Mouse (Mus musculus): ENCODE results near the gene Gm9507.
A peak's percentile ranks its signal among the peaks of the same experiment; 100 is the strongest.
"Not testable (repeated sequence)": the region's sequence is repeated elsewhere in the genome, so short reads cannot be mapped to it uniquely, and the experiment has no call there.

Gm9507 gene

DNA sequence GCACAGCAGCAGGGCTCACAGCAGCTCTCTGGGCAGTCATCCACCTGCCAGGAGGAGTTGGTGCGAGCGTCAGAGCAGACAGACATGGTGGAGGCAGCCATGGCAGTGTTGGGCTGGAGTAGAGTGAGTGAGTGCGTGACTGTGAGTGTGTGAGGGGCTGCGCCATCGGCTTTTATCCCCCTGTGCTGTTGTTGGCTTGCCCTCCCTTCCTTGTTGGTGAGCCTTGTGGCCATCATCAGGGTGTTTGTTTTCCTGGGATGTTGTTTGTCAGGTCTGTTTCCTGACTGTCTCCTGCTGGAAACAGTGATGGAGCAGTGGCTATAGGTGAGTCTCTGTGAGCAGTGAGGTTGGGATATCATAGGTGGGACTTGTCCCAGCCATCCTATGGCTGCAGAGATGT is at the start of gene Gm9507:
Gm9507 (minus strand) TSS at position 101 of the 400 bp plus-strand sequence.
- DNase-seq (ENCODE audit: low spot score in 2 of 2): no peak

DNA sequence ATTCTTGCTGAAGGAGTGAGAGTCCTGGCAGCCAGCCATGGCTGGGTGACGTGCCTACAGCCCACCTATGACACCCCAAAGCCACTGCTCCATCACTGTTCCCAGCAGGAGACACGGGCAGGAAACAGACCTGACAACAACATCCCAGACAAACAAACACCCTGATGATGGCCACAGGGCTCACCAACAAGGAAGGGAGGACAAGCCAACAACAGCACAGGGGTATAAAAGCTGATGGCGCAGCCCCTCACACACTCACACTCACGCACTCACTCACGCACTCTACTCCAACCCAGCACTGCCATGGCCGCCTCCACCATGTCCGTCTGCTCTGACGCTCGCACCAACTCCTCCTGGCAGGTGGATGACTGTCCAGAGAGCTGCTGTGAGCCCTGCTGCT is 40.9 kb upstream of the Gm9507 start, which contains the start of gene Gm10318:
Gm10318 (plus strand) TSS at position 301 of the 400 bp plus-strand sequence.
- no peak for DNase-seq (ENCODE audit: low spot score in 2 of 2)

DNA sequence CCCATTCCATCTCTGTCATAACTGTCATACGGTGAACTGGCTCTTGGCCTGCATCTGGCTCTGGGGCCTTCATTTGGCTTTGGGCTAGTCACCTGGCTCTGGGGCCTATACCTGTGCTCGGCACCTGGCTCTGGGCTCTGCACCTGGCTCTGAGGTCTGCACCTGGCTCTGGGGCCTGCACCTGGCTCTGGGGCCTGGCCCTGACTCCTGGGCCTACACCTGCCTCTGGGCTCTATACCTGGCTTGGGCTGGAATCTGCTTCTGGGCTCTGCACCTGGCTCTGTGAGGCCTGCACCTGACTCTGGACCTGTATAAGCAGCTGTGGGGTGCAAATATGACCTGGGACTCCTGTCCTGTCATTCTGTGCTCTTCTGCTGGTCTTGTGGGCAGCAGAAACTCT is 35.9 kb upstream of the Gm9507 start:
- DNase-seq (ENCODE audit: low spot score in 2 of 2): no peak

DNA sequence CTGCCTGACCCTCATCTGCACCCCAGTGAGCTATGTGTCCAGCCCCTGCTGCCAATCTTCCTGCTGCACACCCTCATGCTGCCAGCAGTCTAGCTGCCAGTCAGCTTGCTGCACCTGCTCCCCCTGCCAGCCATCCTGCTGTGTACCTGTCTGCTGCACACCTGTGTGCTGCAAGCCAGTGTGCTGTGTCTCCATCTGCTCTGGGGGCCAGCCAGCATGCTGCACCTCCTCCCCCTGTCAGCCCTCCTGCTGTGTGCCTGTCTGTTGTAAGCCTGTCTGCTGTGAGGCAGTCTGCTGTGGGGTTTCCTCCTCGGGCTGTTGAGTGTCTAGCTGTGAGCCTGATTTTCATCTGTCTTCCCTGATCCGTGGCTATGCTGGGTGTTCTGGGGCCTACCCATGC is 35.3 kb upstream of the Gm9507 start:
- no peak for DNase-seq (ENCODE audit: low spot score in 2 of 2)

GRCm38 (mm10) chr10:77846503-77846902 is 34.9 kb upstream of the Gm9507 start, which contains the start of gene Gm36176:
Gm36176 (plus strand) TSS chr10:77846803.
- no peak for DNase-seq (ENCODE audit: low spot score in 2 of 2)

DNA sequence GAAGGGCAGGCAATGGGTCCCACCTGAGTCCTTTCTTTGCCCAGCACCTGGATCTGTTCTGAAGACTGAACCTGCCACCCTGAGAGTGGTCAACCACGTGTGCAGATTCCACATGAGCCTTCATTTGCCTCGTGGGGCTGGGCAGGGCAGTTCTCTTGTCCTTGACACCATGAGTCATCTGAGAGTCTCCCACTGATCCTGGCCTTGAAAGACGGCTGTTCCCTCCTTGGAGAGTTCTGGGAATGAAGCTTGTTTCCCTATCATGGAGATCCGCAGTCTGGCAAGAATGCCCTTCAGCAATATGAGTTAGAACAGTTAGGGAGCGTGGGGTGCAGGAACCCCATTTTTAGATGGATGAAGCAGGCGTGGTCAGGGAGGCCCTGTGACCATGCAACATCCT is 27.4 kb upstream of the Gm9507 start:
- no peak for DNase-seq (ENCODE audit: low spot score in 2 of 2)

DNA sequence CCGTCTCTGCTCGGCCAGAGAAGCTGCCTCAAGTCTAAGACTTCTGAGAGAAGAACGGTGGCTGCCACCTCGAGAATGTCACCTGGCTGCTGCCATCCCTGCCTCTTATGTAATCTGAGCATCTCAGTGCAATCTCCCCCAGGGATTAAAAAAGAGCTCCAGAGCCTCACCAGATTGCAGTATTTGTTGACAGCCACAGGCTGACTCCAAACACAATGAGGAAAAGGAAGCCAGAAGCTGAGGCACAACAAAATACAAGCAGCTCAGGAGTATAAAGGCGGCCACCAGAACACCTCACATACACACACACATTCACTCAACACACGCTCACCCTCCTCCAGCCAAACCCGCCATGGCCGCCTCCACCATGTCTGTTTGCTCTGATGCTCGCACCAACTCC is 24.0 kb upstream of the Gm9507 start, which contains the start of gene Krtap10-10:
Krtap10-10 (plus strand) TSS at position 301 of the 400 bp plus-strand sequence.
- no peak for DNase-seq (ENCODE audit: low spot score in 2 of 2)

DNA sequence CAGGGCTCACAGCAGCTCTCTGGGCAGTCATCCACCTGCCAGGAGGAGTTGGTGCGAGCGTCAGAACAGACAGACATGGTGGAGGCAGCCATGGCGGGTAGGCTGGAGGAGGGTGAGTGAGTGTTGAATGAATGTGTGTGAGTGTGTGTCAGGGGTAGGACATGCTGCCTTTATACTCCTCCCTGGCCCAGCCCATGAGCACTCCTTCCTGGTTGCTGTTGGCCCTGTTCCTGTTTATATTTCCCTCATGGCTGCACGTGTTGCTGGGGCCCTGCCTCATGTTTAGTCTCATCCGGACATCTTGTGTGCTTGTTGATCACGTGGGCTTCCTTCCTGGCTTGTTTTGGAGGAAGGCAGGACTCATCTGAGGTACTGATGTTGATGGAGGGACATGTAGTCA is 15.3 kb upstream of the Gm9507 start, which contains the start of gene Krtap10-4:
Krtap10-4 (minus strand) TSS at position 145 of the 400 bp plus-strand sequence.
- no peak for DNase-seq (ENCODE audit: low spot score in 2 of 2)

DNA sequence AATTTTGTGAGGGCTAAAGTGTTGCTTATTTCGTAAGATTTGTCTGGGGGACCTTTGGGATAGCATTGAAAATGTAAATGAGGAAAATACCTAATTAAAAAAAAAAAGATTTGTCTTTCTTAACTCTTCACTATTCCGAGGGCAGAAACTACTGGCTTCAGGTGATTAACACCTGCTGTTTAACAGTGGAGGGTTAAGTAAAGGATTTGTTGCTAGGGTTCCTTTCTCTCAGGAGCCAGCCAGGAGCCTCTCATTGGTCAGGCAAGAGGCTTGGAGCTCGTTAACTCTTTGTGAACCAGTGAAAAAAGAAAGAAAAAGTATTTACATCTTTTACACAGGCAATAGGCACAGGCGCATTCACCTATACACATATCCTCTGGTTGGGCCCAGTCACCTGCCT is 7.6 kb upstream of the Gm9507 start:
- no peak for DNase-seq (ENCODE audit: low spot score in 2 of 2)

GRCm38 (mm10) chr10:77818523-77818922 is 6.9 kb upstream of the Gm9507 start:
- DNase-seq (ENCODE audit: low spot score in 2 of 2): no peak

DNA sequence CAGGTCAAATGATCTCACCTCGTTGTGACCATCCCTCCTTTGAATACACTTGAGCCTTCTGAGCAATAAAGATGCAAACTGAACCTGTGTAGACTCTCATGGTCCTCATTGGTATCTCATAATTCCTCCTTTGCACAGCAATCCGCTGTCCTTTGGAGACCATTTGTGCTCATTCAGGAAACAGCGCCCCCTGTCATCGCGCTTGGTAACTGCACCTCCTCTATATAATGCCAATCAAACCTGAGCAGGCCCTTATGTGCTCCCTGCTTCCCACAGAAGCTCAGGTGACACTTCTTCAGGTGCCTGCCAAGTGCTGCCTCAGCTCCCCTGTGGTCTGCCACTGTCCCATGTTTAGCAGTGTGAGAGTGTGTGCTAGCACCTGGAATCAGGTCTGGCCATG is 3.9 kb upstream of the Gm9507 start:
- peak in 1 of 2 experiments; percentile 9 for DNase-seq (ENCODE audit: low spot score in 2 of 2)

DNA sequence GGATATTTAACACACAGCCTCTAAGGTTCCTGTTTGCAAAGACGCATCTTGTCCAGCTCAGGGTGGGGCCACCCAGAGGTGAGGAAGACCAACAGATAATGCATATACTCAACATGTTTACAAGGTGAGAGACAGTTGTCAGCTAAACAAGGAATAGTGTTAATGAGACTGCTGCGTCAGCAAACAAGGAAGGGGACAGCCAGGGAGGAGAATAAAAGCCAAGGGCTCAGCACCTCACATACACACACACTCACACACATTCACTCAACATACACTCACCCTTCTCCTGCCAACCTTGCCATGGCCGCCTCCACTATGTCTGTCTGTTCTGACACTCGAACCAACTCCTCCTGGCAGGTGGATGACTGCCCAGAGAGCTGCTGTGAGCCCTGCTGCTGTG is 2.7 kb upstream of the Gm9507 start, which contains the start of gene Gm2696:
Gm2696 (plus strand) TSS at position 301 of the 400 bp plus-strand sequence.
- no peak for DNase-seq (ENCODE audit: low spot score in 2 of 2)

GRCm38 (mm10) chr10:77804095-77804494 is 7.5 kb downstream of the Gm9507 start:
- DNase-seq (ENCODE audit: low spot score in 2 of 2): no peak

DNA sequence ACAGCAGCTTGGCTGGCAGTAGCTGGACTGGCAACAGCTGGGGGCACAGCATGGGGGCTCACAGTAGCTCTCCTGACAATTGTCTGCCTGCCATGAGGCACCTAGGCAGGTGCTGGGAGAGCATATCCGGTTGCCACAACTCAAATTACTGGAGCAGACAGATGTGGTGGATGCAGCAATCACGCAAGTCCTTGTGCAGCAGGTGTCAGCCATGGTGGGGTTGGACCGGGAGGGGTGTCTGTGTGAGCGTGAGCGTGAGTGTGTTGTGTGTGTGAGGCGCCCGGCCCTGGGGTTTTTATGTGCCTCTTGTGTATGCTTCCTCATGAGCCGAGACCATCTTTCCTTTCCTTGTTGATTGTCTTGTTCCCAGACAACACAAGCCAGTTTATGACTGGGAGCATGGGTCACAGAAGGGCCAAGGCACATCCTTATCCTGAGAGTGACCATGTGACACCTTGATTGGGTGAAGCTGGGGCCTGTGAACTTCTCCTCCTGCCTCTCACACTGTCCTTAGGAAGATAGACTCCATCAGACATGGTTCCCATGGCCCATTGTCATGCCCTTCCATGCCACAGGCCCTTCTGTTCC is 12.6 kb downstream of the Gm9507 start, which contains the start of gene Gm19668:
Gm19668 (minus strand) TSS at position 213 of the 588 bp plus-strand sequence.
- no peak for DNase-seq (ENCODE audit: low spot score in 2 of 2)

DNA sequence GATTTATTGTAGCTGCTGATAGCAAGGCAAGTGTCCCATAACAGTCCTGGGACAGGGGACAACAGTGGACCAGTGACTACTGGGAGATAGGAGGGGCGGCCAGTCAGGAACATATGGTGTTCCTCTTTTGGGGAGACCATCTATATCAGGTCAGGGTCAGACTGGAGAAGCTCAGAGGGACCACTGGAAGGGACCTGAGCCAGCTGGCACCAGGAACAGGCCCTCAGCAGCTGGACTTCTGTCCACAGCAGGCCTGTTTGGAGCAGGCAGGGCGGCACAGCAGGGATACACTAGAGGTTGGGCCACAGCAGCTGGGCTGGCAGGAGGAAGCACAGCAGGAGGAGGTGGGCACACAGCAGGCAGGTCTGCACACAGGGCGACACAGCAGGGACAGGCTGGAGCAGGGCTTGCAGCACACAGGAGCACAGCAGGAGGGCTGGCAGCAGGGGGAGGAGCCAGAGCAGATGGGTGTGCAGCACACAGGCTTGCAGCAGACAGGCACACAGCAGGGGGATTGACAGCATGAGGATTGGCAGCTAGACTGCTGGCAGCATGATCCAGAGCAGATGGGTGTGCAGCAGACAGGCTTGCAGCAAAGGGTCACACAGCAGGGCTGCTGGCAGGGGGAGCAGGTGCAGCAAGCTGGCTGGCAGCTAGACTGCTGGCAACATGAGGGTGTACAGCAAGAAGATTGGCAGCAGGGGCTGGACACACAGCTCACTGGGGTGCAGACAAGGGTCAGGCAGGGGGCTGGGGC is 13.3 kb downstream of the Gm9507 start:
- DNase-seq (ENCODE audit: low spot score in 2 of 2): not testable (repeated sequence)

GRCm38 (mm10) chr10:77797677-77798076 is 14.0 kb downstream of the Gm9507 start:
- no peak for DNase-seq (ENCODE audit: low spot score in 2 of 2)

- no peak for DNase-seq (ENCODE audit: low spot score in 2 of 2)
These were observed 16.7 kb downstream of the Gm9507 start, which contains the start of gene Gm9639 for GRCm38 (mm10) chr10:77794976-77795375. Gm9639 (minus strand) TSS chr10:77795076.

GRCm38 (mm10) chr10:77788621-77789020 is 23.0 kb downstream of the Gm9507 start:
- DNase-seq (ENCODE audit: low spot score in 2 of 2): no peak

- not testable (repeated sequence) for DNase-seq (ENCODE audit: low spot score in 2 of 2)
These were observed 23.8 kb downstream of the Gm9507 start, which contains the start of gene Gm7137 for GRCm38 (mm10) chr10:77787876-77788275. Gm7137 (minus strand) TSS chr10:77788200.

- DNase-seq (ENCODE audit: low spot score in 2 of 2): not testable (repeated sequence)
These were observed 28.2 kb downstream of the Gm9507 start for GRCm38 (mm10) chr10:77783396-77783795.

DNA sequence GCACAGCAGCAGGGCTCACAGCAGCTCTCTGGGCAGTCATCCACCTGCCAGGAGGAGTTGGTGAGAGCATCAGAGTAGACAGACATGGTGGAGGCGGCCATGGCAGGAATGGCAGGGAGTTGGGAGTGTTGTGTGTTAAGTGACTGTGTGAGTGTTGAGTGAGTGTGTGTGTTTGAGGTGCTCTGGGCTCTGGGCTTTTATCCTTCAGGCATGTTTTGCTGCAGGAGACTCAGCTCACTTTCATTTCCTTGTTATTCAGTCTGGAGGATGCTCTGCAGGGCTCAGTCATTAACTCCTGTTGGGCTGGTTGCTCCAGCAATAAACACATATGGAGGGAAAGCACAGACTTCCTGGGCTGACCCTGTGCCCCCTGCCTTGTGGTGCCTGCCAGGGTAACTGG is 29.2 kb downstream of the Gm9507 start, which contains the start of gene Gm3250:
Gm3250 (minus strand) TSS at position 101 of the 400 bp plus-strand sequence.
- DNase-seq (ENCODE audit: low spot score in 2 of 2): not testable (repeated sequence)

- not testable (repeated sequence) for DNase-seq (ENCODE audit: low spot score in 2 of 2)
These were observed 34.8 kb downstream of the Gm9507 start, which contains the start of gene Gm7138 for GRCm38 (mm10) chr10:77776844-77777243. Gm7138 (minus strand) TSS chr10:77776944.

All from spleen, postnatal 14 days (tissue).